Mouse (Mus musculus) lung, postnatal 25 days (tissue): Measurements from ENCODE around the gene Mrpl43.

Experiments
- DNase-seq: peaks from one replicate; pipeline ENCODE4 v3.0.0; 2022; ENCODE audit warnings: low spot score

Mrpl43 gene

GRCm38 (mm10) chr19:45007021-45007420 lies 779 bp upstream of the Mrpl43 start:
- DNase-seq = no peak

GRCm38 (mm10) chr19:45005444-45005843 lies 798 bp downstream of the Mrpl43 start, which contains the start of gene Twnk:
TSS of gene Twnk (plus strand) at chr19:45005663.
- DNase-seq = peak; percentile 69

GRCm38 (mm10) chr19:45003740-45004516 lies 2.3 kb downstream of the Mrpl43 start:
- no peak for DNase-seq

GRCm38 (mm10) chr19:45002301-45002700 lies 3.9 kb downstream of the Mrpl43 start:
- DNase-seq = no peak

- no peak for DNase-seq
These were observed 6.6 kb downstream of the Mrpl43 start for GRCm38 (mm10) chr19:44999647-45000046.

- DNase-seq = no peak
These were observed 8.5 kb downstream of the Mrpl43 start for GRCm38 (mm10) chr19:44997786-44998185.

GRCm38 (mm10) chr19:44992712-44993111 lies 13.5 kb downstream of the Mrpl43 start:
- no peak for DNase-seq

GRCm38 (mm10) chr19:44992246-44992645 lies 14.0 kb downstream of the Mrpl43 start:
- DNase-seq = no peak

GRCm38 (mm10) chr19:44991031-44991430 lies 15.2 kb downstream of the Mrpl43 start:
- DNase-seq = no peak

GRCm38 (mm10) chr19:44989567-44990495 lies 16.4 kb downstream of the Mrpl43 start:
- DNase-seq = no peak

- no peak for DNase-seq
These were observed 17.2 kb downstream of the Mrpl43 start, which contains the start of gene Sema4g for GRCm38 (mm10) chr19:44988831-44989566. TSS of gene Sema4g (plus strand) at chr19:44989101.

- DNase-seq = no peak
These were observed 17.9 kb downstream of the Mrpl43 start for GRCm38 (mm10) chr19:44988321-44988720.

GRCm38 (mm10) chr19:44987851-44988250 lies 18.4 kb downstream of the Mrpl43 start:
- no peak for DNase-seq

GRCm38 (mm10) chr19:44987004-44987403 lies 19.2 kb downstream of the Mrpl43 start:
- DNase-seq = no peak

GRCm38 (mm10) chr19:44985159-44985988 lies 20.9 kb downstream of the Mrpl43 start:
- no peak for DNase-seq

GRCm38 (mm10) chr19:44984420-44984819 lies 21.8 kb downstream of the Mrpl43 start:
- DNase-seq = no peak

- no peak for DNase-seq
These were observed 22.9 kb downstream of the Mrpl43 start for GRCm38 (mm10) chr19:44983366-44983765.

GRCm38 (mm10) chr19:44982477-44983115 lies 23.6 kb downstream of the Mrpl43 start:
- no peak for DNase-seq

- DNase-seq = no peak
These were observed 25.5 kb downstream of the Mrpl43 start for GRCm38 (mm10) chr19:44980787-44981186.

- no peak for DNase-seq
These were observed 29.1 kb downstream of the Mrpl43 start for GRCm38 (mm10) chr19:44977148-44977547.

- no peak for DNase-seq
These were observed 29.6 kb downstream of the Mrpl43 start for GRCm38 (mm10) chr19:44976636-44977035.
